7 mouse cellular contexts compared by ENCODE assay signal in genomic region chr6:128435474-128435873, GRCm38 (mm10). TPM values are rescaled to one million over a fixed set of nuclear protein-coding genes. Genes with fewer than 3 reads are reported as not detected.
A peak's percentile ranks its signal among the peaks of the same experiment; 100 is the strongest.
DNase-seq lines count a peak whose midpoint lies in the region; ATAC-seq and TF ChIP-seq lines count a peak whose summit lies in the region.

No protein-coding gene starts in this region.

- H3K9ac ChIP-seq in lung, embryonic 14.5 days, result no peak overlapping the region
- H3K9ac ChIP-seq in midbrain, embryonic 15.5 days, result no peak overlapping the region
- no peak overlapping the region for H3K9ac ChIP-seq in midbrain, embryonic 16.5 days (ENCODE audit: low read depth, low read length)

- peaks cover 62% of the 10 kb centered on the region for H3K36me3 ChIP-seq in heart, embryonic 10.5 days
- H3K36me3 ChIP-seq in lung, embryonic 14.5 days (ENCODE audit: insufficient read depth), result peaks cover 60% of the 10 kb centered on the region
- peaks cover 52% of the 10 kb centered on the region for H3K36me3 ChIP-seq in midbrain, embryonic 15.5 days (replicated peaks)
- H3K36me3 ChIP-seq in midbrain, embryonic 16.5 days (ENCODE audit: control insufficient read depth, insufficient read depth, low read length), result peaks cover 46% of the 10 kb centered on the region

- ATAC-seq in lung, embryonic 14.5 days (ENCODE audit: insufficient read depth), result no peak
- ATAC-seq in midbrain, embryonic 15.5 days (replicated peaks), result no peak
- ATAC-seq in midbrain, embryonic 16.5 days, result no peak

- DNase-seq in MN1 (ENCODE audit: low spot score), result peak; percentile 77
- peak; percentile 89 for DNase-seq in adrenal gland, postnatal 25 days
- DNase-seq in heart, embryonic 10.5 days (ENCODE audit: low spot score), result no peak
- peak; percentile 79 for DNase-seq in lung, embryonic 14.5 days
- DNase-seq in left cerebral cortex, adult 8-10 months (ENCODE audit: low spot score in 2 of 2), result no peak

- H3K4me1 ChIP-seq in heart, embryonic 10.5 days, result peaks cover 28% of the 10 kb centered on the region
- no peaks in the 10 kb centered on the region; the same call in 1 of the 2 replicates for H3K4me1 ChIP-seq in lung, embryonic 14.5 days (ENCODE audit: insufficient read depth)
- H3K4me1 ChIP-seq in midbrain, embryonic 15.5 days, result peaks cover 16% of the 10 kb centered on the region
- peaks cover 17% of the 10 kb centered on the region for H3K4me1 ChIP-seq in midbrain, embryonic 16.5 days (ENCODE audit: control insufficient read depth, insufficient read depth, low read length)

- H3K27me3 ChIP-seq in heart, embryonic 10.5 days (ENCODE audit: insufficient read depth, poor library complexity, severe bottlenecking), result no peaks in the 10 kb centered on the region
- H3K27me3 ChIP-seq in lung, embryonic 14.5 days (ENCODE audit: insufficient read depth, low read length), result no peaks in the 10 kb centered on the region
- H3K27me3 ChIP-seq in midbrain, embryonic 15.5 days (replicated peaks), result no peaks in the 10 kb centered on the region
- no peaks in the 10 kb centered on the region for H3K27me3 ChIP-seq in midbrain, embryonic 16.5 days (ENCODE audit: control insufficient read depth, insufficient read depth, low read depth, low read length)

- H3K4me2 ChIP-seq in lung, embryonic 14.5 days, result no peak overlapping the region
- H3K4me2 ChIP-seq in midbrain, embryonic 15.5 days, result no peak overlapping the region
- no peak overlapping the region for H3K4me2 ChIP-seq in midbrain, embryonic 16.5 days (ENCODE audit: low read length)

- no peak for TF ChIP-seq CTCF in lung, embryonic 14.5 days (IDR thresholded peaks at IDR 0.05; ENCODE audit: low read depth)

- 0 out of 2 replicates have a peak overlapping the region, but pooled peaks have one; percentile 36 for H3K27ac ChIP-seq in heart, embryonic 10.5 days
- H3K27ac ChIP-seq in lung, embryonic 14.5 days (ENCODE audit: low read depth), result no peak overlapping the region
- no peak overlapping the region for H3K27ac ChIP-seq in midbrain, embryonic 15.5 days
- no peak overlapping the region for H3K27ac ChIP-seq in midbrain, embryonic 16.5 days (ENCODE audit: low read length)

- no peaks in the 10 kb centered on the region for H3K9me3 ChIP-seq in heart, embryonic 10.5 days
- no peaks in the 10 kb centered on the region for H3K9me3 ChIP-seq in lung, embryonic 14.5 days (ENCODE audit: low read depth, low read length)
- H3K9me3 ChIP-seq in midbrain, embryonic 15.5 days, result no peaks in the 10 kb centered on the region
- H3K9me3 ChIP-seq in midbrain, embryonic 16.5 days (replicated peaks; ENCODE audit: control insufficient read depth, low read length, poor library complexity, severe bottlenecking), result no peaks in the 10 kb centered on the region

- WGBS in heart, embryonic 10.5 days, result 39% methylated on average over 5 of the region's 5 CpGs
- 59% methylated on average over 5 of the region's 5 CpGs for WGBS in lung, embryonic 14.5 days
- 82% methylated on average over 5 of the region's 5 CpGs for WGBS in midbrain, embryonic 15.5 days
- 83% methylated on average over 5 of the region's 5 CpGs for WGBS in midbrain, embryonic 16.5 days

- no peak overlapping the region for H3K4me3 ChIP-seq in heart, embryonic 10.5 days
- no peak overlapping the region for H3K4me3 ChIP-seq in lung, embryonic 14.5 days (ENCODE audit: low read depth, low read length)
- H3K4me3 ChIP-seq in midbrain, embryonic 15.5 days, result no peak overlapping the region
- no peak overlapping the region for H3K4me3 ChIP-seq in midbrain, embryonic 16.5 days (ENCODE audit: low read depth, low read length)

RNA-seq across cellular contexts. Expression of gene Fkbp4, which starts 3.0 kb away (rescaled TPM):
- total RNA-seq in adrenal gland, postnatal 25 days (2021), result 205 and 245 TPM in 2 replicates
- 362 and 541 TPM in 2 replicates for polyA plus RNA-seq in heart, embryonic 10.5 days (2016; fragmentation: Nextera tagmentation; extraction: Ambion mirVana)
- polyA plus RNA-seq in lung, embryonic 14.5 days (2014; fragmentation: Nextera tagmentation; extraction: Ambion mirVana), result 434 and 450 TPM in 2 replicates
- 375 and 389 TPM in 2 replicates for polyA plus RNA-seq in midbrain, embryonic 15.5 days (2015; fragmentation: Nextera tagmentation; extraction: Ambion mirVana)
- 100 to 1,000 TPM; 107 to 120 (median 113) TPM for total RNA-seq in left cerebral cortex, adult 8-10 months (2022)
- polyA plus RNA-seq in midbrain, embryonic 16.5 days (2015; fragmentation: Nextera tagmentation; extraction: Ambion mirVana), result 357 and 394 TPM in 2 replicates

RNA-seq across cellular contexts. Expression of gene Itfg2, which starts 10.7 kb away (rescaled TPM):
- 27.5 and 35.6 TPM in 2 replicates for total RNA-seq in adrenal gland, postnatal 25 days (2021)
- 36.9 and 37.1 TPM in 2 replicates for polyA plus RNA-seq in heart, embryonic 10.5 days (2016; fragmentation: Nextera tagmentation; extraction: Ambion mirVana)
- polyA plus RNA-seq in lung, embryonic 14.5 days (2014; fragmentation: Nextera tagmentation; extraction: Ambion mirVana), result 32.6 and 41.4 TPM in 2 replicates
- polyA plus RNA-seq in midbrain, embryonic 15.5 days (2015; fragmentation: Nextera tagmentation; extraction: Ambion mirVana), result 50.7 and 51.4 TPM in 2 replicates
- total RNA-seq in left cerebral cortex, adult 8-10 months (2022), result 10 to 100 TPM; 25.7 to 34.9 (median 29.0) TPM
- polyA plus RNA-seq in midbrain, embryonic 16.5 days (2015; fragmentation: Nextera tagmentation; extraction: Ambion mirVana), result 46.4 and 48.8 TPM in 2 replicates

RNA-seq across cellular contexts. Expression of gene Nrip2, which starts 36.4 kb away (rescaled TPM):
- total RNA-seq in adrenal gland, postnatal 25 days (2021), result 3.0 and 4.1 TPM in 2 replicates
- polyA plus RNA-seq in heart, embryonic 10.5 days (2016; fragmentation: Nextera tagmentation; extraction: Ambion mirVana), result 2.1 and 2.4 TPM in 2 replicates
- polyA plus RNA-seq in lung, embryonic 14.5 days (2014; fragmentation: Nextera tagmentation; extraction: Ambion mirVana), result 3.4 and 4.3 TPM in 2 replicates
- 11.2 and 12.9 TPM in 2 replicates for polyA plus RNA-seq in midbrain, embryonic 15.5 days (2015; fragmentation: Nextera tagmentation; extraction: Ambion mirVana)
- total RNA-seq in left cerebral cortex, adult 8-10 months (2022), result 10 to 100 TPM; 11.6 to 14.2 (median 11.9) TPM
- polyA plus RNA-seq in midbrain, embryonic 16.5 days (2015; fragmentation: Nextera tagmentation; extraction: Ambion mirVana), result 10.7 and 13.6 TPM in 2 replicates

Comparison
In these comparisons a context has a peak if more than half of its experiments do, and no peak if none do; other contexts are left out.
1. DNase-seq: peak in MN1 (single experiment), adrenal gland, postnatal 25 days (single experiment) and lung, embryonic 14.5 days (single experiment); none in heart, embryonic 10.5 days (single experiment) and left cerebral cortex, adult 8-10 months (0 of 2).